Mouse (Mus musculus) forebrain, embryonic 14.5 days (tissue): ENCODE results near the gene Fgfr2. TPM values are rescaled to one million over a fixed set of nuclear protein-coding genes. Genes with fewer than 3 reads are reported as not detected.

Experiments used
- ATAC-seq: fragments of 200-750 bp; cut with Nextera tagmentation; 2 replicates; pipeline ENCODE4 v1.8.0; 2017; ENCODE audit warnings: mild to moderate bottlenecking, moderate library complexity
- DNase-seq: peaks from one replicate; pipeline ENCODE4 v3.0.0-alpha.2; 2015; ENCODE audit warnings: low spot score
- H3K27ac ChIP-seq: fragments of 300-500 bp; sonication (generic); 2 replicates; pipeline ENCODE4 v1.5.1; 2014; ENCODE audit warnings: low read depth, mild to moderate bottlenecking, control low read depth, low read length, moderate library complexity
- H3K27me3 ChIP-seq: fragments of 300-500 bp; sonication (generic); replicated peaks from 2 replicates; pipeline ENCODE4 v1.6.1; 2014; ENCODE audit warnings: low read length, control low read depth, mixed read lengths; ENCODE audit not compliant: control insufficient read depth, insufficient read depth
- H3K36me3 ChIP-seq: fragments of 300-500 bp; sonication (generic); 2 replicates; pipeline ENCODE4 v1.6.1; 2014; ENCODE audit warnings: low read length, control low read depth; ENCODE audit not compliant: control insufficient read depth, insufficient read depth
- H3K4me1 ChIP-seq: fragments of 300-500 bp; sonication (generic); 2 replicates; pipeline ENCODE4 v1.6.1; 2014; ENCODE audit warnings: antibody characterized with exemption, low read length, control low read depth; ENCODE audit not compliant: control insufficient read depth, insufficient read depth
- H3K4me2 ChIP-seq: fragments of 300-500 bp; sonication (generic); 2 replicates; pipeline ENCODE4 v1.6.1; 2014; ENCODE audit warnings: mild to moderate bottlenecking, control low read depth, low read length
- H3K4me3 ChIP-seq: fragments of 300-500 bp; sonication (generic); 2 replicates; pipeline ENCODE4 v1.5.1; 2014; ENCODE audit warnings: low read depth, low read length, control low read depth
- H3K9ac ChIP-seq: fragments of 300-500 bp; sonication (generic); 2 replicates; pipeline ENCODE4 v1.6.1; 2014; ENCODE audit warnings: mild to moderate bottlenecking, low read length, control low read depth, moderate library complexity
- H3K9me3 ChIP-seq: fragments of 300-500 bp; sonication (generic); replicated peaks from 2 replicates; pipeline ENCODE4 v1.6.1; 2016; ENCODE audit warnings: low read length, control low read depth, mixed read lengths; ENCODE audit not compliant: control insufficient read depth
- WGBS: fragments of 180-500 bp; shearing (Covaris S2); extraction: QIAGEN DNeasy Blood & Tissue Kit; methylation state at CpG from one replicate; pipeline ENCODE4 v1.1.7; 2014; 5-methylcytosine and 5-hydroxymethylcytosine counted together
- polyA plus RNA-seq: library from polyadenylated mRNA; unstranded; fragments of >200 nt; fragmentation: Nextera tagmentation; extraction: Ambion mirVana; gene quantifications from 2 replicates; pipeline ENCODE4 v1.2.1, GENCODE M21; 2014

Fgfr2 gene
- polyA plus RNA-seq, 1 experiment from 2014 or later: 35.9 TPM

GRCm38 (mm10) chr7:132426069-132426468 is 697.1 kb downstream of the Fgfr2 start:
- DNase-seq: no peak
- Histone ChIP-seq H3K36me3 (no peaks in the 10 kb centered on the region), H3K9ac (no peak overlapping the region), H3K4me3 (no peak overlapping the region), H3K9me3 (no peaks in the 10 kb centered on the region), H3K4me1 (no peaks in the 10 kb centered on the region), H3K4me2 (no peak overlapping the region), H3K27me3 (no peaks in the 10 kb centered on the region), H3K27ac (no peak overlapping the region)
- WGBS: 76% methylated on average over 5 of the region's 5 CpGs
- no peak for ATAC-seq

DNA sequence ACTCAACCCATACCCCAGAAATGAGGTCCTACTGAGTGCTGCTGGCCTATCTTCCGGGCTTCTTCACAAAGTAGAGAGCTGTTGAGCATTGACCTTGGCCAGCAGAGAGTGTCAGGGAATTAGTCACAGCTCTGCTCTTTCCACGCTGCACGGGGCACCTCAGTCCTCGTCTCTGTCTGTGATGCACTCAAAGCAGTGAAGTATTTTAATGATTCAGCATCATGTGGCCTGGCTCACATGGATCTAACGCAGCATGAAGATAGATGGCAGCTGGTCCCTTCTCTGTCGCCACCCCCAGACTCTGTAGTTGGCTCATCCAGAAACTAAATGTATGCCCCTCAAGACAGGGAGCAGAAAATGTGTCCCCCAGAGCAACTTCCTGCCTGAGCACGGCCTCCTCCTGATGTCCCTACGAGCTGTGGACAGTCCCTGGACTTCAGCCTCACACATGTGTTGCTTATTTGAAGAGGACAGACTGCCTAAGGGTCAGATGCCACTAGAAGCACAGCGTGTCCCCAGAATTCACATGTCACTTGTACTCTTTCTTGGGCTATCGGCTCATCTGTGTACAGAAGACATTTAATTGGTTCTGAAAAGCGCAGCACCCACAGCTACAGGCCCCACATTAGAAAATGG is 697.7 kb downstream of the Fgfr2 start:
- no peaks in the 10 kb centered on the region for H3K27me3 ChIP-seq
- 89% methylated on average over 11 of the region's 11 CpGs for WGBS
- ATAC-seq: no peak

DNA sequence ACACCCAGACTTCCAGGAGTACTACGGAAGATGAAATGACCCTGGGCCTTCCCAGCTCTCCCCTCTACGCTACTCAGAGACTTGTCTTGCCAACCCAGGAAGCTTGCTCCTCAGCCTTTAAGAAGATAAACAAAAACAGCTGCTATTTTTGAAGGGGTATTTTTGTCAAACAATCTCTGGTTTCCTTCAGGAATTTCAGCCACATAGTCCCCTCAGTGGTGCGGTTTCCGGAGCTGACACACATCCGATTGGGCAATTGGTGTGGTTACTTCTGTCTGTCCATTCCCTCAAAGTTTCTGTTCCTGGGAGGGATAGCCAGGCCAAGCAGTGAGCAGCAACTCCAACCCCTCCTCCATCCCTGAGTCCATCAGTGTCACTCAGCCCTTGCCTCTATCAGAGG is 699.6 kb downstream of the Fgfr2 start:
- Histone ChIP-seq H3K27ac (no peak overlapping the region), H3K4me2 (no peak overlapping the region), H3K36me3 (no peaks in the 10 kb centered on the region), H3K27me3 (no peaks in the 10 kb centered on the region), H3K4me3 (no peak overlapping the region), H3K9me3 (no peaks in the 10 kb centered on the region), H3K4me1 (no peaks in the 10 kb centered on the region), H3K9ac (no peak overlapping the region)
- ATAC-seq (no peak), DNase-seq (no peak)
- WGBS: 80% methylated on average over 5 of the region's 5 CpGs

More for the DNA sequence above, 697.7 kb downstream of the Fgfr2 start:
- no peak overlapping the region for H3K27ac ChIP-seq
- H3K4me2 ChIP-seq: no peak overlapping the region
- no peaks in the 10 kb centered on the region for H3K36me3 ChIP-seq
- H3K9me3 ChIP-seq: no peaks in the 10 kb centered on the region
- no peak for DNase-seq
- no peak overlapping the region for H3K9ac ChIP-seq
- no peak overlapping the region for H3K4me3 ChIP-seq
- H3K4me1 ChIP-seq: no peaks in the 10 kb centered on the region

- ATAC-seq (no peak), DNase-seq (no peak)
- Histone ChIP-seq H3K9me3 (no peaks in the 10 kb centered on the region), H3K36me3 (no peaks in the 10 kb centered on the region), H3K27ac (no peak overlapping the region), H3K4me2 (no peak overlapping the region), H3K9ac (no peak overlapping the region), H3K4me1 (no peaks in the 10 kb centered on the region), H3K4me3 (no peak overlapping the region), H3K27me3 (no peaks in the 10 kb centered on the region)
- 84% methylated on average over 10 of the region's 10 CpGs for WGBS
Measured at GRCm38 (mm10) chr7:132419378-132420255, 703.5 kb downstream of the Fgfr2 start.

DNA sequence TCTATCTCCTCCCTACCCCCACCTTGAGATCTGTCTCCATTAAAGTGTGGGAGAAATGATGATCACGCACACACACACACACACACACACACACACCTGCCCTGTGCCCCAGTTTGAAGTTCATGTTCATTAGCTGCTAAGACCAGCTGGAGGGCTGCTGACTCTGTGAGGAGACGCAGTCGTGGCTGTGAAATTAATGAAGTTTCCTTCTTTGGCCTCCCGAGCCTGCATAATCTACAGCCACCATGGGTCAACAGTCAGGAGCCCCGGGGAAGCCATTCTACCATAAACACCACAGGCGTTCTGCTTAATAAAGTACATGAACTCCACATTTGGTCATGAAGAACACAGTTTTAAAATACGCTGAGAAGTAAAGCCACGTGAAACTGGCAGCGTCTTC is 706.3 kb downstream of the Fgfr2 start:
- Histone ChIP-seq H3K4me3 (no peak overlapping the region), H3K9ac (no peak overlapping the region), H3K27ac (no peak overlapping the region), H3K4me1 (no peaks in the 10 kb centered on the region), H3K27me3 (no peaks in the 10 kb centered on the region), H3K36me3 (no peaks in the 10 kb centered on the region), H3K9me3 (no peaks in the 10 kb centered on the region), H3K4me2 (no peak overlapping the region)
- ATAC-seq (no peak), DNase-seq (no peak)
- WGBS: 79% methylated on average over 9 of the region's 9 CpGs

- no peak for DNase-seq
- ATAC-seq: no peak
- Histone ChIP-seq H3K27me3 (no peaks in the 10 kb centered on the region), H3K27ac (no peak overlapping the region), H3K36me3 (no peaks in the 10 kb centered on the region), H3K4me1 (no peaks in the 10 kb centered on the region), H3K9ac (no peak overlapping the region), H3K9me3 (no peaks in the 10 kb centered on the region), H3K4me3 (no peak overlapping the region), H3K4me2 (no peak overlapping the region)
Measured at GRCm38 (mm10) chr7:132415866-132416265, 707.3 kb downstream of the Fgfr2 start.

- Histone ChIP-seq H3K9me3 (no peaks in the 10 kb centered on the region), H3K36me3 (no peaks in the 10 kb centered on the region), H3K9ac (no peak overlapping the region), H3K27me3 (no peaks in the 10 kb centered on the region), H3K27ac (no peak overlapping the region), H3K4me3 (no peak overlapping the region), H3K4me1 (no peaks in the 10 kb centered on the region), H3K4me2 (no peak overlapping the region)
- DNase-seq (no peak), ATAC-seq (no peak)
- 79% methylated on average over 2 of the region's 2 CpGs for WGBS
Measured at GRCm38 (mm10) chr7:132412520-132412919, 710.6 kb downstream of the Fgfr2 start.

DNA sequence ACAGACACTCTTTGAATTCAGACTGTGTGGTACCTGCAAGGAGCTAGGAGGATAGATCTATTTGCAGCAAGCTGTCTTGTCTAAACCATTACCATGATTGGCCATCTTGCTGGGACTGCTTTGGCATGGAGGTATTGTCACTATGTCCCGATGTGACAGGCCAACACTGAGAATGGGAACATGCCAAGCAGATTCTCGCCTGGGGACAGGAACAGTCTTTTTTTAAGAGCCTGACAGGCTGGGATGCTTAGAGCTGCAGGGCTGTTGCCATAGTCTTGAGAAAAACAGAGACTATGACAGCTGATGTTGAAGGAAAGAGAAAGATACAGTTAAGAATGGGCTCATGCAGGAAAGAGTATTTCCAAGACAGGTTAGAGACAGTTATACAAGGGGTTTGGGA is 711.4 kb downstream of the Fgfr2 start:
- no peaks in the 10 kb centered on the region for H3K9me3 ChIP-seq
- no peaks in the 10 kb centered on the region for H3K27me3 ChIP-seq
- H3K27ac ChIP-seq: no peak overlapping the region
- H3K9ac ChIP-seq: no peak overlapping the region
- no peak overlapping the region for H3K4me3 ChIP-seq
- WGBS: 75% methylated on average over 2 of the region's 2 CpGs
- H3K36me3 ChIP-seq: no peaks in the 10 kb centered on the region
- no peak overlapping the region for H3K4me2 ChIP-seq
- no peak for DNase-seq
- H3K4me1 ChIP-seq: no peaks in the 10 kb centered on the region
- ATAC-seq: no peak

DNA sequence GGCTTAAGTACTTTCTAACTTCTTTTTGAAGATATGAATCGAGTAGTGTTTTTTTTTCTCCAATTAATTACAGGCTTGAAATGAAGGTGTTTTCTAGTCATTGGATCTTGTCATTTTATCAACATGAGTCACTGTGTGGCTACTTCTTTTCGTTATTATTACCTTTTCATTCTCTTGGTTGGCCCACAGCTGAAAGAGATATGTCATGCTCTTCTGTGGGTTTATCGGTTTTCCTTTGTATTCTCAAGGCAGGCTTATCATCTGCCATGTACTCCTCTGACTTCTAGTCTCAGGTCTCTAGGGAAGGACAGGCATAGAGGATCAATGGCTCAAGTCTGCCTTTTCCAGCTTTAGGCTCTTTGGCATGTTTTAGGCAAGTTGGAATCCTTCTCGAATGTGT is 712.2 kb downstream of the Fgfr2 start:
- DNase-seq (no peak), ATAC-seq (no peak)
- 89% methylated on average over 4 of the region's 4 CpGs for WGBS
- no peaks in the 10 kb centered on the region for H3K36me3 ChIP-seq
- H3K9me3 ChIP-seq: no peaks in the 10 kb centered on the region
- no peaks in the 10 kb centered on the region for H3K27me3 ChIP-seq
- no peak overlapping the region for H3K27ac ChIP-seq
- no peaks in the 10 kb centered on the region for H3K4me1 ChIP-seq
- no peak overlapping the region for H3K9ac ChIP-seq
- H3K4me2 ChIP-seq: no peak overlapping the region
- no peak overlapping the region for H3K4me3 ChIP-seq
